Mouse (Mus musculus) erythroblast, embryonic 14.5 days (primary cell): Measurements from ENCODE around the gene Slc6a11. TPM values are rescaled to one million over a fixed set of nuclear protein-coding genes. Genes with fewer than 3 reads are reported as not detected.

ENCODE experiments used
- H3K27me3 ChIP-seq: 2 replicates; pipeline ENCODE4 v1.6.1; 2012; ENCODE audit warnings: inconsistent platforms; ENCODE audit not compliant: control insufficient read depth
- H3K36me3 ChIP-seq: 2 replicates; pipeline ENCODE4 v1.6.1; 2012; ENCODE audit warnings: mild to moderate bottlenecking, inconsistent platforms; ENCODE audit not compliant: control insufficient read depth
- H3K4me1 ChIP-seq: 2 replicates; pipeline ENCODE4 v1.6.1; 2012; ENCODE audit warnings: inconsistent platforms; ENCODE audit not compliant: control insufficient read depth
- H3K4me3 ChIP-seq: replicated peaks from 2 replicates; pipeline ENCODE3; 2012; ENCODE audit warnings: moderate library complexity, mild to moderate bottlenecking, inconsistent platforms
- H3K9me3 ChIP-seq: 2 replicates; pipeline ENCODE4 v1.6.1; 2012; ENCODE audit warnings: low read length, inconsistent platforms, mixed read lengths; ENCODE audit not compliant: control insufficient read depth
- GATA1 ChIP-seq: IDR thresholded peaks from 2 replicates; pipeline ENCODE4 v1.6.1; 2012; ENCODE audit warnings: low read length, inconsistent platforms, mixed read lengths
- TAL1 ChIP-seq: IDR thresholded peaks from 3 replicates; pipeline ENCODE4 v1.6.1; 2012; ENCODE audit warnings: low read length, inconsistent platforms, mixed read lengths
- polyA plus RNA-seq: library from polyadenylated mRNA; stranded (reverse); fragments of >175 nt; gene quantifications from 2 replicates; pipeline ENCODE4 v1.2.3, GENCODE M21; 2012

The Slc6a11 gene
- polyA plus RNA-seq, 1 experiment, result not detected

DNA sequence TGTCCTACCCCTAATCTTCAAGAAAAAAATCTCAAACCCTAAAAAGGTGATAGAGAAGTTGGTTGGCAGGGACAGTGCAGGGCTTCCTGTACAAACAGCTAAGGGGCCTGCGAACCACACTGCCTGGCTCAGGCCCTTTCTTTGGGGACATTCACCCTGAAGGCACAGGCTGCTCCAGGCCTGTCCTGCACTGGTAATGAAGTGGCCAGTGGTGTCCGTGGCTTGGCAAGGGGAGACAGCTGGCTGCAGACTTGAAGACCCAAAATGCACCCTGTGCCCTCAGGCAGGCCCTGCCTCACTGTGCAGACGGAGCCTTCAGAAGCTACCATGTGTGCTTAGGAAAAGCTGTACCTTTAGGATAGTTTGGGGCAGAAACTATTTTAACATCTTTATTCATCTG lies 1.4 kb downstream of the Slc6a11 start:
- Histone ChIP-seq H3K27me3 (peaks cover 34% of the 10 kb centered on the region), H3K9me3 (no peaks in the 10 kb centered on the region), H3K4me1 (no peaks in the 10 kb centered on the region), H3K4me3 (no peak overlapping the region), H3K36me3 (no peaks in the 10 kb centered on the region)
- TF ChIP-seq GATA1, result no peak
- TF ChIP-seq TAL1, result no peak

DNA sequence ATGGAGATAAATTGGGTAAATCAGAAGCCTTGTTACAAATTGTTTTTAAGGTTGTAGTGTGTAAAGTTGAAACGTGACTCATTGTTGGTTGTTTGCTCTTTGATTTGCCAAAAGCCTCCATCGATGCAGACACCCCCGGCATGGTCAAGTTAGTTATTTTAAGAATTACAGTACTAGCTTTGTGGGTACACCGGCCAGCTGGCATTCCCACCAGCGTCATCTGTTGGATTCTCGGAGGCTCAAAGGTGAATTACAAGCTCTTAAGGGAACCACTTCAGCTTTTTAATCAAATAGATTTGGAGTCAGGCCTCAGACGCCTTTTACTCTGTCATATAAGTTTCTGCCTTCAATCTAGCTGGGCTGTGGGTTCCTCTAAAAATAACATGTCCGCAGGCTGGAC lies 1.9 kb downstream of the Slc6a11 start:
- no peaks in the 10 kb centered on the region for H3K36me3 ChIP-seq
- no peaks in the 10 kb centered on the region for H3K9me3 ChIP-seq
- H3K27me3 ChIP-seq, result peaks cover 34% of the 10 kb centered on the region
- H3K4me1 ChIP-seq, result no peaks in the 10 kb centered on the region
- no peak overlapping the region for H3K4me3 ChIP-seq
- TF ChIP-seq GATA1 (no peak), TAL1 (no peak)

DNA sequence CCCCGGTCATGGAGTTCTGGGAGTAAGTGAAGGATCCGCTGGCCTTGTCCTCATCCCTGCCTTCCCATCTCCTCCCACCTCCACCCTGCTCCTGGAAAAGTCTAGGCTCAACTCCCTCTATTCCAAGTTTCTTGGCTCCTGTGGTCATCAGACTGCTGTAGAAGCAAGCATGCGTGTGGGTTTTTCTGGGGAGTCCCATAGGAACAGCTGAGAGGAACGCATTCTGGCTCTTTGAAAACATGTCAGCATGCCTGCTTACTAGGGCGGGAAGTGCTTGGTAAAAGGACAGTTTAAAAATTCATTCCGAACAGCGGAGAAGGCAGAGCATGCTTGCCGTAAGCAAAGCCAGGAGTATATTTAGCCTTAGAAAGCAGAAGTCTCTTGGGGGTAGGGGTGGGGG lies 7.9 kb downstream of the Slc6a11 start:
- no peaks in the 10 kb centered on the region; the same call in 1 of the 2 replicates for H3K27me3 ChIP-seq
- TF ChIP-seq GATA1 (no peak), TAL1 (no peak)

DNA sequence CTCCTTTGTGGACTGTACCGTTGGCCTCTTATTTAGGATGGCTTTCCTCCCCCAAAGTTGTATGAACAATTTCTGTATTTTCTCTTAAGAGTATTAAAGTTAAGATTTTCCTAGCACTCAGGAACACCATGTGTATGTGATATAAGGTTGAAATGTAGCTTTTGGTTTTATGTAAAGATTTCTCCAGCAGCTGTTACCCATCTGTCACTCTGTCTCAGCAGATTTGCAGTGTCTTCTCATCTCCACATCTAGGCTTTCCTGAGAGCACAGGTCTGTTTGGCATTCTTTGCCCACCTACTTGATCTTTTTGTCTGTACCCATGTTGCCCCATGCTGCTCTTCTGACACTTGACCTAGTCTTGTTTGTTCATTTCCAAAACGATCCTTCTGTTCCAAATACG lies 10.4 kb downstream of the Slc6a11 start:
- H3K4me1 ChIP-seq, result peaks cover 24% of the 10 kb centered on the region
- no peak overlapping the region for H3K4me3 ChIP-seq
- TF ChIP-seq TAL1, result no peak
- TF ChIP-seq GATA1, result no peak
- no peaks in the 10 kb centered on the region for H3K36me3 ChIP-seq
- H3K9me3 ChIP-seq, result peaks cover 4% of the 10 kb centered on the region; the same call in 1 of the 2 replicates
- no peaks in the 10 kb centered on the region; the same call in 1 of the 2 replicates for H3K27me3 ChIP-seq

More for the DNA sequence above, 7.9 kb downstream of the Slc6a11 start:
- Histone ChIP-seq H3K9me3 (peaks cover 4% of the 10 kb centered on the region; the same call in 1 of the 2 replicates), H3K4me1 (peaks cover 3% of the 10 kb centered on the region; the same call in 1 of the 2 replicates), H3K36me3 (no peaks in the 10 kb centered on the region), H3K4me3 (no peak overlapping the region)

DNA sequence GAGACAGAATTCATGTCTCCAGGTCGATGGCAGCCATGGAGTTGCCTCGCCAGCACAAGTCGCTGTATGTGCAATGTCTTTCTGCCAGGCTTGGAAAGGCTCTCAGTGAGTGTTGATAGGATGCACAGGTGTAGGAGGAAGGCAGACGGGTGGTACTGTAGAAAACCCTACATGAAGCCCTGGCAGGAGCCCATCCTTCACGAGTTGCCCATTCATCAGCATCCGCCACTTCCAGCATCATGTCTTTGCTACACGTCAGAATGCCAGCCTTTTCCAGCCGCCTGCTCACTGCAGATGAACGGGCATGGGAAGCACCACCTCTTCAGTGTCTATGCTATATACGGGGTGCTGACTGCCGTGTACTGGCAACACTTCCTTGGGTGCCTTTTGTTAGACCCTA lies 11.4 kb downstream of the Slc6a11 start:
- H3K27me3 ChIP-seq, result no peaks in the 10 kb centered on the region; the same call in 1 of the 2 replicates
- no peak overlapping the region for H3K4me3 ChIP-seq
- no peak for TF ChIP-seq TAL1
- no peak for TF ChIP-seq GATA1
- peaks cover 26% of the 10 kb centered on the region for H3K4me1 ChIP-seq
- peaks cover 4% of the 10 kb centered on the region; the same call in 1 of the 2 replicates for H3K9me3 ChIP-seq
- H3K36me3 ChIP-seq, result no peaks in the 10 kb centered on the region

DNA sequence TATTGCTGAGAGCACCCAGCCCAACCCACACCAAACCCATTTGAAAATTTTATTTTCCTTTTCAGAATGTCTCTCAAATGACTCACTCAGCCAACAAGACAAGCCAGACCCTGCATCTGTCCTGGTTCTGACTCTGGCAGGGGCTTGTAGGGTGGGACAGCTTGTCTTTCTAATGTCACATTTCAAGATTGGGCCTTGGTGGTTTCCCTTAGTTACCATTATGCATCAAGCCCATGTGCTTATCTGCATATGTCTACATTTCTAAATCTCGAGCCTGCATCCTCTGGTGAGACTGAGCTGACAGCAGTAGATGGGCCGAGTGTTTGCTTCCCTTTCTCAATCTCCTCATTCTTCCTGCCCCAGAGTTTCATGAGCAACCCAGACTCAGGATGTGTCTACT lies 12.5 kb downstream of the Slc6a11 start:
- Histone ChIP-seq H3K9me3 (peaks cover 4% of the 10 kb centered on the region; the same call in 1 of the 2 replicates), H3K27me3 (no peaks in the 10 kb centered on the region; the same call in 1 of the 2 replicates), H3K4me1 (peaks cover 26% of the 10 kb centered on the region), H3K4me3 (no peak overlapping the region), H3K36me3 (no peaks in the 10 kb centered on the region)
- TF ChIP-seq TAL1 (no peak), GATA1 (no peak)

DNA sequence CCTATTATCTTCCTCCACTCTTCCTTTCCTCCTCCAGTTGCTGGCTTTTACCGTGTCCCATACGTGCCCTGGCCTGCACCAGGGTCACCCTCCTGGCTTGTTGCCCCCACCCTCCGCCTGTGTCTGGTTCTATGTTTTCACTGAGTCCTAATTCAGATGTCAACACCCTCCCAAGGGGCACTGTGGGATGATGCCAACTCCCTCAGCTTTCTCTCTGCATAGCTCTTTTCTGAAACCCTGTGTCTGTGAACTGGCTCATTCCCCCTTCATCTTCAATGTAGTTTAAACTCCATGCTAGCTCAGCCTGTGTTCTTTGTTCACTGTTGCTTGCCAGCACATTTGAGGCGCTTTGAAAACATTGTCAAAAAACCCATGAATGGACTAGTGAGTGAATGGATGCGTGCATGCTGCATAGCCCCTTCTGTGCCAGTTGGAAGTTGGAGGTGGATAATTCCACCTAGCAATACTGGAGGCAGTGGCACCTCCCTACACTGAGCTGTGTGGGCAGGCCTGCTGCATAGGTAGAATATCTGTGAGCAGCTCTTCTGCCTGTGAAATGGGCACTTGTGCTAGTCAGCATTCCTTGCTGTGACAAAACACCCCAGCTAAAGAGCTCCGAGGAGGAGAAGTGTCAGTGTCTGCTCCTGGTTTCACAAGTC lies 13.5 kb downstream of the Slc6a11 start:
- H3K27me3 ChIP-seq, result no peaks in the 10 kb centered on the region; the same call in 1 of the 2 replicates
- H3K4me1 ChIP-seq, result peaks cover 26% of the 10 kb centered on the region
- TF ChIP-seq TAL1, result no peak
- no peak for TF ChIP-seq GATA1
- no peaks in the 10 kb centered on the region for H3K36me3 ChIP-seq
- no peak overlapping the region for H3K4me3 ChIP-seq
- peaks cover 4% of the 10 kb centered on the region; the same call in 1 of the 2 replicates for H3K9me3 ChIP-seq

DNA sequence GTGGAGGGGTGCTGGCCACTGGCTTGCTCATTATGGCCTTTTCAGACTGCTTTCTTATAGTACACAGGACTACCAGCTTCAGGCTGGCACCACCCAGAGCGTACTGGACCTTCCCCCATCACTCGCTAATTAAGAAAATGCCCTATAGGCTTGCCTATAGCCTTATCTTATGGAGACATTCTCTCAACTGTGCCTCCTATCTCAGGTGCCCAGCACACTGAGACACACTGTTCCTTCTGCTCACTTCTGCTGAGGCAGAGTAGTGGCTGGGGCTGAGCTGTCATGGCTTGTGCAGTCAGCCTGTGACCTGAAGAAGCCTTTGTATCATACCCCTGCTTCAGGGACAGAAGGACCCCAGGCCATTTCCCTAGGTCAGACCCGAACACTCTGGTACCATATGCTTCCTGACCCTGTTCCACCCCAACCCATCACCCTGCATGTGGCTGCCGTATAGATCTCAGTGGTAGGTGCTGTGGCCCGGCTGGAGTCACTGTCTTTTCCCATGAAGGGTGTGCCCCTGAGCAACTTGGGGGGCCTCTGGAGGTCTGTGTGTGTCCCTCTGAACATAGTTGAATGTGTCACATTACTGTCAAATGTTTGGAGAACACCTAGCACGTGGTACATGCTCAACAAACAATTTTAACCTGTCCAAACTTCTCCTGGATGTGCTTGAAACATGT lies 14.7 kb downstream of the Slc6a11 start:
- Histone ChIP-seq H3K4me3 (no peak overlapping the region), H3K4me1 (peaks cover 26% of the 10 kb centered on the region), H3K27me3 (no peaks in the 10 kb centered on the region; the same call in 1 of the 2 replicates), H3K36me3 (no peaks in the 10 kb centered on the region), H3K9me3 (peaks cover 2% of the 10 kb centered on the region; the same call in 1 of the 2 replicates)
- no peak for TF ChIP-seq GATA1
- TF ChIP-seq TAL1, result peak; percentile 47; the same call in 2 of the 3 replicates

DNA sequence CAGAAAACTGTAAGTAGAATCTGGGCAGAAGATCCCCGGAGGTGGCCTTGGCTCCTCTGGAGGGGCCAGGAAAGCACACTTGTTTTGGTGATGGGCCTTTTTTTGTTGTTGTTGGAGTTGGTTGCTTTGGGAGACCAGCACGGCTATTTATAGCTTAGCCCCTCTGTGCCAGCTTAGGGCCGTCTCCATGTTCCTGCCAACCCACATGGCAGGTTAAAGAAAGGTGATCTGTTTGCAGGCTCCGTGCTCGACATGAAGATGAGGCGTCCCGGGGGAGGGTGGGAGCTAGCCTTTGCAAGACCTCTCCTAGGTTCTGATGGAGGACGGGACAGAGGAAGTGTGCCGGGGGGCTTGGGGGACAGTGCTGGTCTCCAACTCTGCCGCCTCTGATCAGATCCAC lies 24.7 kb downstream of the Slc6a11 start:
- no peaks in the 10 kb centered on the region for H3K9me3 ChIP-seq
- H3K36me3 ChIP-seq, result no peaks in the 10 kb centered on the region
- no peak for TF ChIP-seq GATA1
- no peak for TF ChIP-seq TAL1

More for the DNA sequence above, 24.7 kb downstream of the Slc6a11 start:
- no peak overlapping the region for H3K4me3 ChIP-seq
- H3K4me1 ChIP-seq, result no peaks in the 10 kb centered on the region
- no peaks in the 10 kb centered on the region for H3K27me3 ChIP-seq
